Mouse (Mus musculus) gastrocnemius, postnatal 10 days (tissue): ENCODE data around the gene Mest. TPM values are rescaled to one million over a fixed set of nuclear protein-coding genes. Genes with fewer than 3 reads are reported as not detected.
A peak's percentile ranks its signal among the peaks of the same experiment; 100 is the strongest.

Experiments used
- DNase-seq: peaks from one replicate; pipeline ENCODE4 v3.0.0; 2021; ENCODE audit warnings: mixed read lengths
- long read RNA-seq, 2 experiments: library from polyadenylated mRNA; stranded (forward); transcript quantifications; one replicate each; pipeline ENCODE4 v2.0.0; 2021
- total RNA-seq, 2 experiments: library from RNA; stranded (reverse); gene quantifications; 2 replicates each; pipeline ENCODE4 v1.2.3; 2021

Mest gene
- total RNA-seq, result 100 to 1,000 TPM; 211 to 268 TPM
- long read RNA-seq, experiment 1, transcript Mest-211 (12 exons, 2,561 nt), result major isoform, 383 of 429 reads
- long read RNA-seq, experiment 1, partial matches to known transcripts, result 35 of 429 reads
- long read RNA-seq, experiment 1, other reads (novel, unspliced or antisense), result 11 of 429 reads
- long read RNA-seq, experiment 2, transcript Mest-211 (12 exons, 2,561 nt), result major isoform, 316 of 352 reads
- long read RNA-seq, experiment 2, partial matches to known transcripts, result 27 of 352 reads
- long read RNA-seq, experiment 2, other reads (novel, unspliced or antisense), result 9 of 352 reads

DNA sequence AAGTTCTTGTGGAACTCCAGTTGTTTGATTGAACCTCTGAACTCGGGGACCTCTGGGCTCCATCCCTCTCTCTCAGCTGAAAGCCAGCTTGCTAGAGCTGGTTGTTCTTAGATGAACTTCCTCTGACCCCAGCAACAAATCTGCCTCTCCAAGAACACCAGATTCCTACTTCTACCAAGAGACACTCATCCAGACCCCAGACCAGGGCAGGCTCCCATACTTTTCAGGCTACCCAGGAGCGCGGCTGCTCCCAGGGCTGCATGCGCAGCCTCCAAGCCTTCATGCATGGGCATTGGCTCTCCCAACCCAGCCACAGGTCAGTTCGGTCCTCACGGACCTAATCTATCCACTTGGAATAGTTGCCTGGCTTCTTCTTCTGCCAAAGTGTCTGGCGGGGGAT, at the start of gene Mest:
Gene Mest, plus strand, starts transcription at position 217 of the 400 bp plus-strand sequence.
- DNase-seq, result no peak

- peak; percentile 72 for DNase-seq
Observed at GRCm38 (mm10) chr6:30673764-30674561, 49.4 kb upstream of the Mest start.

GRCm38 (mm10) chr6:30674714-30675280, 48.5 kb upstream of the Mest start:
- DNase-seq, result no peak

- DNase-seq, result peak; percentile 47
Observed at GRCm38 (mm10) chr6:30675281-30675771, 48.0 kb upstream of the Mest start.

GRCm38 (mm10) chr6:30676506-30676905, 46.8 kb upstream of the Mest start:
- DNase-seq, result no peak

DNA sequence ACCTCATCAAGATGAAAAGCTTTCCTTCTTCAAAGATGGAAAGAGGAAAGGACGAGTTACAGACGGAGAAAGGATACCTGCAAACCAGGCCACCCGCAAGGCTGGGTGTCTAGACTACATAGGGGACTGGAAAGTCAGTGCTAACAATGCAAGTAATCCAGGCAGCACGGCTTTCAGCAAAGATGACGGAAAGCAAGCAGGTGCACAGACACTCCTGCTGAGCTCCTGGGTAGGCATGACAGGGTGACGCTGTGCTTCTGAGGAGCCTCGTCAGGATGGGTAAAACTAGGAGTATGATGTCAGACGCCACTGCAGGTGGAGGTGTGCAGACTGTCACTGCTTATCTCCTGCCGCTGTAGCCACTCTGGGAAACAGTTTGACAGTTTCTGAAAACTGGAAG, 45.8 kb upstream of the Mest start:
- no peak for DNase-seq

DNA sequence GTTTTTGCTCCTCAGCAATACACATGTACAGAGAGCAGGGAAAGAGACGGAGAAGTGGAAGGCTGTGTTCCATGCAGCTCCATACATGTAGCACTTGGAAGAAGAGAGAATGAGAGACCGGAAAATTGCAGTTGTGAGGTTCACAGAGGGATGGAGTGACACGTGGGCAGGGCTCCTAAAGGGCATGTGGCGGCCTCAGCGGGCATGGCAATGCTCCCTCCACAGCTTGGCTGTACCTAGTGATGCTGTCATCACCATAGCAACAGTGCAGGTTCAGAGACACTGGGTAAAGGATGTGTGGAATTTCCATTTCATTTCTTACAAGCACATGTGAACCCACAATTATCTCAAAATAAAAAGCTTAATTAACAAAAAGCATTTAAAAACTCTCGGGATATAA, 44.9 kb upstream of the Mest start:
- DNase-seq, result no peak

DNA sequence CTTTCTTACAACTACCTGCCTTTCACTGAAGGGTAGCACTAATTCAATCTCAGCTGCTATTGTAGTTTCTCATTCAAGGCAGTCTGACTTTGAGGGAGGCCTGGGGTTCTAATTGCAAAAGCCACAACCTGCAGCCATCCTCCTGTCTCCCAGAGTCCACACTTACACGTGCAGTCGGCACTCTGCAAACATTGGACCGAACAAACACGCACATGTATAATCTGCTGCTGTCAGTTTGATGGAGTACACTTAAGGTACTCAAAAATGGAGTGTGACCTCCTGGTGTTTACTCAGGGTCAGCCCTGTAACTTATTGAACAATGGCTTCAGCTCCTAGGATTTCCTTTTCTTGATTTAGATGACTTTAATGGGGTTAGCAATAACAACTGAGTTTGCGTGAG, 43.8 kb upstream of the Mest start:
- DNase-seq, result no peak

DNA sequence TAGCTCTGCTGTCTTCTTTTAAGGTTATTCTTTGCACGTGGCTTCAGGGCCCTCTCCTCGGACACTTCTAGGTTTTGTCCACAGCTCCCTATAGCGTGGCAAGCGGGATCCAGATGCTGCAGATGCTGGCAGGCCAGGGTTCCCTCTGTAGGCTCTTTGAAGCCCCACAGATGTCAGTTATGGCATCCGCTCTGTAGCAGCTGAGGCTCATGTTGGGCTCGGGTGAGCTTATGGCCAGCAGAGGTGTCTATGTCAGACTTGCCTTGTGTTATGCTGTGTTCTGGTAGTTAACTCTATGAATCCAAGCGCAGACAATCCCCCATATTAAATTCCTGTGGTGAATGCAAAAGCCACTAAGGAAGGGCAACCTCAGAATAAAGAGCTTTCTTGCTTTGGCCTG, 42.9 kb upstream of the Mest start:
- no peak for DNase-seq

GRCm38 (mm10) chr6:30681935-30682900, 41.1 kb upstream of the Mest start:
- DNase-seq, result peak; percentile 66

DNA sequence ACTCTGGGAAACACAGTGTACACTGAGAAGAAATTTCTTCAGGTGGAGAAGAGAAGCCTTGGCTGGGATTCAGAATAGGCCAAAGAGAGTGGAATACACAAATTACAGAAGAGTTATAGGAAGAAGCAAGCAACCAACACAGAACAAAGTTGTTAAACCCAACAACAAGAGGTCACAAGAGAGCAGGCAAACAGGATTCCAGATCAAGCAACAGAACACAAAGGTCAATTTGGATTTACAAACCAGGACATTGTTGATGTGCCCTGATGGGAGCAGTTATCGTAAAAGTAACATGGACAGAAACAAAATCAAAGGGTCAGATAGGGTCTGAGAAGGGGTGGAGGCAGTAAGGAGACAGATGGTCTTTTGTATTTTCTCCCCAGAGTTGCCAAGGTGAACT, 38.8 kb upstream of the Mest start:
- no peak for DNase-seq

DNA sequence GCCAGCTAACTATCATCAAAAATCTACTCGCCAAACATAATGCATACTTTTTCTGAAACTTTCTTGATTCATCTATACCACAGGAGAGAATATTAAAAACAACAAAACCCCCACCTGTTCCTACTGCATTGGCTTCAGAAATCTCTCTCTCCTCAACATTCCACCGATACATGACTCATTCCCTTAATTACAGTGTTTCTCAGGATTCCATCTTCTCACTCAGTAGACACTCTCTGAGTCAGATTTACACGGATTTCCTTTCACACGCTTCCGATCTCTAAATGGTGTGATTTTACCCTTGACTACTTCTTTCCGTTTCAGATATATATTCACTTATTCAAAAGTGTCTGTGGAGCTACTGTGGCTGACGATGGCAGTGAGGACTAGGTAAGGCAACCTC, 36.1 kb upstream of the Mest start:
- no peak for DNase-seq

DNA sequence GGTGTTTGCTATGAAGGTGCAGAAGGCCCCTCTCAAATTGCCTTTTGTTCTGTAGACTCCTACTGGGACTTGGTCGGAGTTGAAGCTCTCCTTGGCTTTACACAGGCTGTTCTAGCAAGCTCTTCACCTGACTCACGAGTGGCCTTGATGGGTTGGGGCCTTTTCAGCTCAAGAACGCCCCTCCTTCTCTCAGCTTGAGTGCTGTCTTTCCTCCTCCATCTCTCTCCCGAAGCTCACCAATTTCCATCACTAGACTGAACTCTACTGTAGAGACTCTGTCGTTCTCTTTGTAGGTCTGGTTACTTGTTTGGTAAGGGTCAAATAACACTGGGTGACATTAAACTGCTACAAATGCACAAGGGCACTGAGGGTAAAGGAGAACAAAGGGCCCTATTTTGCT, 30.5 kb upstream of the Mest start:
- DNase-seq, result no peak

DNA sequence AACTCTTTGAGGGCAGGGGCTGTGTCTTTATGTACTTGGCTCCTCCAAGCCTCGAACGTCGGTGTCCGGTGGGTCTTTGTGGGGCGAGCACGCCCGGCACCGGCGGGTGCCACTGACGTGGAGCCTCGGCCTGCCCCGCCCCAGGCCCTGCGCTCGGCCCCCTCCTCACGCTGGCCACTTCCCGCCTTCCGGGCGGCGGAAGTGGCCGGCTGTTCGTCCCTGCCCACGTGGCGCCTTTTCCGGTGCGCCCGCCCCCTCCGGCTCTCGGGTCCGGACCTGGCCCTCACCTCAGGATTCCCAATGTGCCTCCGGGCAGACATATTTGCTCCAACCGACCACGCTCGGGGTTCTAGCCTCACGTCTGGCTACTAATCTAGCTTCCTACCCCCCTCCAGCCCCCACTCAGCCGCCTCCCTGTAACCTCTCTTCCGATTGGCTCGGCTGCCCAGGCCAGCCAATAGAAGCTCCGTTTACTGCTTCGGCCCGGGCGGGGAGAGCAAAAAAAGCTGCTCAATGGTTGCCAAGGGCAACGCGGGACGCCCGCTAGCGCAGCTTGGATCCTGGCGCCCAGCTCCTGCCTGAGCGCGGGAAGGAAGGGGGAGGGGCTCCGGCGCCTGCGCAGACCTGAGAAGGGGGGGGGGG, 29.9 kb upstream of the Mest start, which contains the start of gene Cep41:
Gene Cep41, minus strand, starts transcription at position 400 of the 642 bp plus-strand sequence.
- peak; percentile 94 for DNase-seq

DNA sequence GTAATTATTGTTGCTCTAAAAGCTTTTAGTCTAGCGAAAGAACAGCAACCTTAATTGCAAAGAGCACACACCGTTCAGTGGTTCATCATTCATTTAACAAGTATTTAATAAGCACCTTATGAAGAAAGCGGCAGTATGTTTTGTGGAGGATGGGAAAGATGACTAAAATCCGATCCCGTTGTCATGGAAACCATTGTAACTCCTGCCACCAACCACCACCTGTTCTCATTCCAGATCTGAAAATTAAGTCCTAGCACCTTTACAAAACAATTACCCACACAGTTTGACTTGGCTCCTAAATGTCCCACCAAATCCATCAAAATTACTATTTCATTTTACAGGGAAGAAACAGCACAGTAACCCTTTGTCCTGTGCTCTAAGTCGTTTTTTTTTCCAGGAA, 29.1 kb upstream of the Mest start:
- no peak for DNase-seq

- DNase-seq, result no peak
Observed at GRCm38 (mm10) chr6:30695124-30695523, 28.2 kb upstream of the Mest start.

- no peak for DNase-seq
Observed at GRCm38 (mm10) chr6:30697464-30697863, 25.9 kb upstream of the Mest start.

DNA sequence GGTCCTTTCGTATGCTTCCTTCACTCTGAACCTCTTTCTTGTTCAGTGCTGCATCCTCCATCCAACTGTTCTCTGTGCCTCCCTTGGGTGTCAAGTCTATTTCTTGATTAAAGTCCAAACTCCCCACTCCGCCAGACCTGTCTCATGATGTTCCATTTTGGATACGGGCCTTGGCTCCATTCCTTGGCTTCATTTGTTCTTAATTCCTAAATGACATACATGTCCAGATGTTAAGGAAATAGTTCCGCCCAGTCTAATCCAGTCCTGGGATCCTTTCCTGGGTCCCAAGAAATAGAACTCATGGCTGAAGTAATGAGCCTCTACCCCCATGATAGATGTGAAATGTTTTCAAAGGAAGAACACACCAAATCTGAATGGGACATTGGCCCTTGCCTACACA, 25.3 kb upstream of the Mest start:
- DNase-seq, result peak; percentile 42

GRCm38 (mm10) chr6:30700182-30700581, 23.2 kb upstream of the Mest start:
- DNase-seq, result no peak

DNA sequence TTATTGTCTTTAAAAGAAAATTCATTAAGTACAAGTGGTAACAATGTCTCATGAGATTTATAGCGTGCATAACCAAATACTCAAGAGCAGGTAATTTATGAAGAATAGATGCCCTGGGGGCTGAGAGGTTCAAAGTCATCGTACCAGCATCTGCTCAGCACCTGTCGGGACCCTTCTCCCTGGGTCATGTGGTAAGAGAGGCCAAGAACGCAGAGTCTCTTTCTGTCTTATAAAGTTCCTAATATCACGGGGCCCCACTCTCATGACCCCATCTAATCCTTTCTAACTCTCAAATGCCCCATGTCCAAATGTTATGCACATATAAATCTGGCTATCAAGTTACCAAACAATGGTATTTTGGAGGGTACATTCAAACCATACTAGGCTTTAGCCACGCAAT, 20.5 kb upstream of the Mest start:
- no peak for DNase-seq

- DNase-seq, result no peak
Observed at GRCm38 (mm10) chr6:30703476-30703875, 19.9 kb upstream of the Mest start.
